Comparison of ENCODE assay signal across 9 mouse cellular contexts in the genomic region with DNA sequence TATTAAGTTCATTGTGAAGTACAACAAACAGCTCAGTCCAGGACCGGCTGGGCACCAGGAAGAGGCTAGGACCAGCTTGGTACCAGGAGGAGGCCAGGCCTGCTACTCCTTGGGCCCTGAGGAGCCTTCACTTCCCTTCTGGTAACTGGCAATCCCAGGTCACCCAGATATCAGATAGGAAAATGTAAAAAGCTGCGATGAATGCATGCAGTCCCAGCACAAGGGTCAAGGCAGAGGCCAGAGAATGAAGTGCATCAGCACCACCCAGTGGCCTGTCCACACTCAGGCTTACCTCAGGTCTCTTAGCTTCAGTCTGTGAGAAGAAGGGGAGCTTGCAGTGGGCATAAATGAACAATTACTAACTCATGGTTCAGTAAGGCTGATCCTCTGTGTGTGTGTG. TPM values are rescaled to one million over a fixed set of nuclear protein-coding genes. Genes with fewer than 3 reads are reported as not detected.
DNase-seq lines count a peak whose midpoint lies in the region; ATAC-seq and TF ChIP-seq lines count a peak whose summit lies in the region.
"Had no signal": no experiment of that assay in that cellular context is flagged by ENCODE, and none has a peak within 500 bp of the region (broad histone marks: within the 10 kb centered on the region; RNA-seq: fewer than 3 reads in every experiment).

No protein-coding gene starts in this region.

- H3K4me3 ChIP-seq in layer of hippocampus, adult 2 months = no peak overlapping the region
- no peak overlapping the region for H3K4me3 ChIP-seq in brown adipose tissue, adult 24 weeks (ENCODE audit: insufficient read depth, low read depth, low read length)
- no peak overlapping the region for H3K4me3 ChIP-seq in heart, postnatal 0 days (ENCODE audit: low read depth, low read length)
- no peak overlapping the region for H3K4me3 ChIP-seq in midbrain, embryonic 11.5 days (ENCODE audit: low read depth, low read length)
- H3K4me3 ChIP-seq: liver, embryonic 13.5 days had no signal

- H3K4me2 ChIP-seq in heart, postnatal 0 days (ENCODE audit: low read depth, low read length) = peak overlapping the region; percentile 4; the same call in 1 of the 2 replicates
- no peak overlapping the region for H3K4me2 ChIP-seq in midbrain, embryonic 11.5 days
- H3K4me2 ChIP-seq: liver, embryonic 13.5 days had no signal

- no peaks in the 10 kb centered on the region for H3K27me3 ChIP-seq in heart, postnatal 0 days (ENCODE audit: control insufficient read depth, insufficient read depth, low read length)
- H3K27me3 ChIP-seq in midbrain, embryonic 11.5 days (ENCODE audit: control insufficient read depth, insufficient read depth, low read length) = no peaks in the 10 kb centered on the region
- H3K27me3 ChIP-seq: liver, embryonic 13.5 days had no signal

- WGBS in heart, postnatal 0 days = 5% methylated on average over 2 of the region's 2 CpGs
- WGBS in midbrain, embryonic 11.5 days = 54% methylated on average over 2 of the region's 2 CpGs

- no peak overlapping the region for H3K9ac ChIP-seq in heart, postnatal 0 days (replicated peaks; ENCODE audit: low read depth, low read length)
- no peak overlapping the region for H3K9ac ChIP-seq in midbrain, embryonic 11.5 days (ENCODE audit: low read length)
- H3K9ac ChIP-seq: liver, embryonic 13.5 days had no signal

- TF ChIP-seq CTCF in layer of hippocampus, adult 2 months (conservative IDR thresholded peaks at IDR 0.05) = peak; percentile 63
- peak; percentile 71 for TF ChIP-seq CTCF in heart, postnatal 0 days (IDR thresholded peaks at IDR 0.05; ENCODE audit: low read depth)

- ATAC-seq in heart, postnatal 0 days (ENCODE audit: insufficient read depth, low read depth) = no peak
- ATAC-seq in erythroid progenitor cell, adult 5-6 weeks (replicated peaks; ENCODE audit: low FRiP score, poor library complexity, severe bottlenecking) = no peak
- ATAC-seq in midbrain, embryonic 11.5 days (ENCODE audit: low FRiP score) = no peak

- DNase-seq in layer of hippocampus, adult 2 months (ENCODE audit: low spot score in 2 of 2) = no peak
- no peak for DNase-seq in layer of hippocampus, postnatal 25 days (ENCODE audit: extremely low spot score in 1 of 2, low spot score in 1 of 2)
- DNase-seq in heart, postnatal 0 days (ENCODE audit: low spot score) = peak; percentile 76
- peak; percentile 54 for DNase-seq in lung, postnatal 10 days
- DNase-seq in midbrain, embryonic 11.5 days (ENCODE audit: low spot score, missing footprints) = no peak
- no peak for DNase-seq in urinary bladder, postnatal 10 days (ENCODE audit: low spot score)
- DNase-seq: liver, embryonic 13.5 days had no signal

- no peak overlapping the region; the same call in 1 of the 2 replicates for H3K27ac ChIP-seq in layer of hippocampus, adult 2 months
- H3K27ac ChIP-seq in brown adipose tissue, adult 24 weeks (replicated peaks; ENCODE audit: low read depth, low read length) = peak overlapping the region; percentile 51; the same call in 1 of the 2 replicates
- H3K27ac ChIP-seq in heart, postnatal 0 days (ENCODE audit: low read depth) = peak overlapping the region; percentile 91
- no peak overlapping the region for H3K27ac ChIP-seq in midbrain, embryonic 11.5 days (ENCODE audit: low read depth, low read length)

- H3K9me3 ChIP-seq in heart, postnatal 0 days (replicated peaks; ENCODE audit: control insufficient read depth, low read length) = no peaks in the 10 kb centered on the region
- H3K9me3 ChIP-seq in midbrain, embryonic 11.5 days (ENCODE audit: control insufficient read depth, low read length) = no peaks in the 10 kb centered on the region

- H3K36me3 ChIP-seq in heart, postnatal 0 days (replicated peaks; ENCODE audit: control insufficient read depth, insufficient read depth, low read length) = peaks cover 25% of the 10 kb centered on the region; the same call in 1 of the 2 replicates
- H3K36me3 ChIP-seq in midbrain, embryonic 11.5 days (ENCODE audit: control insufficient read depth, insufficient read depth, low read length) = no peaks in the 10 kb centered on the region

- H3K4me1 ChIP-seq in brown adipose tissue, adult 24 weeks (ENCODE audit: control insufficient read depth, insufficient read depth, insufficient read length, low read length) = peaks cover 9% of the 10 kb centered on the region
- H3K4me1 ChIP-seq in heart, postnatal 0 days (ENCODE audit: control insufficient read depth, insufficient read depth) = peaks cover 23% of the 10 kb centered on the region
- no peaks in the 10 kb centered on the region for H3K4me1 ChIP-seq in midbrain, embryonic 11.5 days (ENCODE audit: control insufficient read depth, insufficient read depth, low read length)

- TF ChIP-seq EP300 in heart, postnatal 0 days (IDR thresholded peaks at IDR 0.05; ENCODE audit: low read depth) = no peak

RNA-seq across cellular contexts. Expression of a gene that starts 20.9 kb away (rescaled TPM):
- 1 to 10 TPM; 5.7 to 7.6 TPM for total RNA-seq in layer of hippocampus, adult 2 months (2021)
- 1 to 10 TPM; 6.4 to 6.5 TPM for total RNA-seq in layer of hippocampus, postnatal 25 days (2021)
- 14.0 and 22.4 TPM in 2 replicates for polyA plus RNA-seq in brown adipose tissue, adult 24 weeks (2012; ENCODE audit: insufficient read depth, insufficient read length, missing spikeins)
- total RNA-seq in heart, postnatal 0 days (2014; rRNA removed; ENCODE audit: low replicate concordance) = 128 and 143 TPM in 2 replicates
- 40.2 and 42.4 TPM in 2 replicates for polyA plus RNA-seq in heart, postnatal 0 days (2015; fragmentation: Nextera tagmentation; extraction: Ambion mirVana)
- 59.1 and 60.2 TPM in 2 replicates for total RNA-seq in erythroid progenitor cell, adult 5-6 weeks (2015; ENCODE audit: low replicate concordance)
- total RNA-seq in erythroid progenitor cell, adult 5-6 weeks (2017; ENCODE audit: low replicate concordance) = 46.1 and 70.6 TPM in 2 replicates
- 43.3 and 46.4 TPM in 2 replicates for polyA plus RNA-seq in midbrain, embryonic 11.5 days (2014; fragmentation: Nextera tagmentation; extraction: Ambion mirVana)

Comparison
In these comparisons a context has a peak if more than half of its experiments do, and no peak if none do; other contexts are left out.
1. DNase-seq: peak in heart, postnatal 0 days (single experiment) and lung, postnatal 10 days (single experiment); none in layer of hippocampus, adult 2 months (0 of 2), layer of hippocampus, postnatal 25 days (0 of 2), midbrain, embryonic 11.5 days (single experiment) and urinary bladder, postnatal 10 days (single experiment).
2. H3K27ac ChIP-seq: peak in brown adipose tissue, adult 24 weeks (single experiment) and heart, postnatal 0 days (single experiment); none in layer of hippocampus, adult 2 months (single experiment) and midbrain, embryonic 11.5 days (single experiment).
3. RNA of a gene that starts 20.9 kb away (total RNA-seq): 128 to 143 TPM in heart, postnatal 0 days and 46.1 to 70.6 TPM in erythroid progenitor cell, adult 5-6 weeks; 5.7 to 7.6 TPM in layer of hippocampus, adult 2 months and 6.4 to 6.5 TPM in layer of hippocampus, postnatal 25 days; every median in the first group is over 4 times any median in the second.